Mouse (Mus musculus) intestine, embryonic 15.5 days (tissue): ENCODE data around the gene Lfng. TPM values are rescaled to one million over a fixed set of nuclear protein-coding genes. Genes with fewer than 3 reads are reported as not detected.

Experiments
- ATAC-seq: fragments of 200-750 bp; cut with Nextera tagmentation; 2 replicates; pipeline ENCODE4 v1.8.0; 2017; ENCODE audit warnings: moderate TSS enrichment, moderate library complexity
- H3K27ac ChIP-seq: fragments of 300-500 bp; sonication (generic); 2 replicates; pipeline ENCODE4 v1.5.1; 2015; ENCODE audit warnings: mild to moderate bottlenecking, inconsistent platforms
- H3K27me3 ChIP-seq: fragments of 300-500 bp; sonication (generic); replicated peaks from 2 replicates; pipeline ENCODE4 v1.6.1; 2015; ENCODE audit warnings: inconsistent platforms
- H3K36me3 ChIP-seq: fragments of 300-500 bp; sonication (generic); 2 replicates; pipeline ENCODE4 v1.6.1; 2015; ENCODE audit warnings: inconsistent platforms
- H3K4me1 ChIP-seq: fragments of 300-500 bp; sonication (generic); replicated peaks from 2 replicates; pipeline ENCODE4 v1.6.1; 2015; ENCODE audit warnings: inconsistent platforms
- H3K4me2 ChIP-seq: fragments of 300-500 bp; sonication (generic); replicated peaks from 2 replicates; pipeline ENCODE4 v1.6.1; 2015; ENCODE audit warnings: mild to moderate bottlenecking, inconsistent platforms
- H3K4me3 ChIP-seq: fragments of 300-500 bp; sonication (generic); replicated peaks from 2 replicates; pipeline ENCODE4 v1.5.1; 2015; ENCODE audit warnings: inconsistent platforms
- H3K9ac ChIP-seq: fragments of 300-500 bp; sonication (generic); 2 replicates; pipeline ENCODE4 v1.6.1; 2015; ENCODE audit warnings: inconsistent platforms
- H3K9me3 ChIP-seq: fragments of 300-500 bp; sonication (generic); 2 replicates; pipeline ENCODE4 v1.6.1; 2016; ENCODE audit warnings: inconsistent platforms
- WGBS: fragments of 180-500 bp; shearing (Covaris S2); methylation state at CpG from one replicate; pipeline ENCODE4 v1.1.7; 2015; 5-methylcytosine and 5-hydroxymethylcytosine counted together
- polyA plus RNA-seq: library from polyadenylated mRNA; unstranded; fragments of >200 nt; fragmentation: Nextera tagmentation; extraction: Ambion mirVana; gene quantifications from 2 replicates; pipeline ENCODE4 v1.2.1, GENCODE M21; 2015

Lfng gene
- polyA plus RNA-seq, 1 experiment from 2014 or later: 14.8 TPM

GRCm38 (mm10) chr5:140571201-140571600 is 35.9 kb upstream of the Lfng start:
- Histone ChIP-seq H3K9me3 (no peaks in the 10 kb centered on the region), H3K36me3 (no peaks in the 10 kb centered on the region), H3K4me2 (no peak overlapping the region), H3K9ac (no peak overlapping the region), H3K27me3 (no peaks in the 10 kb centered on the region), H3K4me1 (peaks cover 11% of the 10 kb centered on the region), H3K4me3 (no peak overlapping the region), H3K27ac (no peak overlapping the region)
- ATAC-seq: no peak
- WGBS: 71% methylated on average over 4 of the region's 4 CpGs

- ATAC-seq: no peak
- H3K4me3 ChIP-seq: no peak overlapping the region
- H3K9me3 ChIP-seq: no peaks in the 10 kb centered on the region
- H3K4me2 ChIP-seq: no peak overlapping the region
- H3K27ac ChIP-seq: no peak overlapping the region; the same call in 1 of the 2 replicates
- no peak overlapping the region for H3K9ac ChIP-seq
- H3K27me3 ChIP-seq: no peaks in the 10 kb centered on the region
- H3K4me1 ChIP-seq: peaks cover 9% of the 10 kb centered on the region
- WGBS: 66% methylated on average over 10 of the region's 10 CpGs
- H3K36me3 ChIP-seq: no peaks in the 10 kb centered on the region
Measured at GRCm38 (mm10) chr5:140571673-140572072, 35.4 kb upstream of the Lfng start.

GRCm38 (mm10) chr5:140572611-140573010 is 34.5 kb upstream of the Lfng start:
- Histone ChIP-seq H3K4me3 (no peak overlapping the region), H3K27ac (no peak overlapping the region), H3K9ac (no peak overlapping the region), H3K36me3 (no peaks in the 10 kb centered on the region), H3K9me3 (no peaks in the 10 kb centered on the region), H3K4me1 (peaks cover 5% of the 10 kb centered on the region), H3K27me3 (no peaks in the 10 kb centered on the region), H3K4me2 (no peak overlapping the region)
- 64% methylated on average over 6 of the region's 6 CpGs for whole genome bisulfite sequencing
- no peak for ATAC-seq

GRCm38 (mm10) chr5:140575381-140575866 is 31.7 kb upstream of the Lfng start:
- H3K9me3 ChIP-seq: no peaks in the 10 kb centered on the region
- H3K27ac ChIP-seq: no peak overlapping the region
- H3K36me3 ChIP-seq: no peaks in the 10 kb centered on the region
- H3K27me3 ChIP-seq: no peaks in the 10 kb centered on the region
- H3K4me1 ChIP-seq: peaks cover 7% of the 10 kb centered on the region; the same call in 1 of the 2 replicates
- no peak overlapping the region for H3K9ac ChIP-seq
- H3K4me2 ChIP-seq: no peak overlapping the region
- no peak overlapping the region for H3K4me3 ChIP-seq
- ATAC-seq: 0 out of 2 replicates have a peak, but pooled peaks have one; percentile 15
- WGBS: 45% methylated on average over 5 of the region's 5 CpGs

GRCm38 (mm10) chr5:140579221-140579620 is 27.9 kb upstream of the Lfng start:
- WGBS: 45% methylated on average over 9 of the region's 9 CpGs

GRCm38 (mm10) chr5:140579771-140580170 is 27.3 kb upstream of the Lfng start:
- ATAC-seq: no peak
- peaks cover 17% of the 10 kb centered on the region for H3K4me1 ChIP-seq
- H3K9ac ChIP-seq: no peak overlapping the region
- no peaks in the 10 kb centered on the region for H3K36me3 ChIP-seq
- no peak overlapping the region for H3K27ac ChIP-seq
- WGBS: 31% methylated on average over 6 of the region's 6 CpGs
- no peaks in the 10 kb centered on the region for H3K27me3 ChIP-seq
- H3K4me2 ChIP-seq: no peak overlapping the region
- H3K4me3 ChIP-seq: no peak overlapping the region
- no peaks in the 10 kb centered on the region for H3K9me3 ChIP-seq

More at GRCm38 (mm10) chr5:140579221-140579620, 27.9 kb upstream of the Lfng start:
- no peak overlapping the region for H3K4me3 ChIP-seq
- H3K27ac ChIP-seq: no peak overlapping the region
- H3K4me2 ChIP-seq: no peak overlapping the region
- peaks cover 17% of the 10 kb centered on the region for H3K4me1 ChIP-seq
- no peak overlapping the region for H3K9ac ChIP-seq
- ATAC-seq: no peak
- H3K36me3 ChIP-seq: no peaks in the 10 kb centered on the region
- H3K9me3 ChIP-seq: no peaks in the 10 kb centered on the region
- H3K27me3 ChIP-seq: no peaks in the 10 kb centered on the region

- peak; percentile 70 for ATAC-seq
- Histone ChIP-seq H3K9me3 (no peaks in the 10 kb centered on the region), H3K36me3 (no peaks in the 10 kb centered on the region), H3K27ac (no peak overlapping the region), H3K9ac (no peak overlapping the region), H3K27me3 (no peaks in the 10 kb centered on the region), H3K4me1 (peaks cover 17% of the 10 kb centered on the region), H3K4me2 (no peak overlapping the region), H3K4me3 (no peak overlapping the region)
- WGBS: 6% methylated on average over 5 of the region's 5 CpGs
Measured at GRCm38 (mm10) chr5:140581569-140581968, 25.6 kb upstream of the Lfng start.

- no peak overlapping the region for H3K4me3 ChIP-seq
- no peak for ATAC-seq
- H3K9me3 ChIP-seq: no peaks in the 10 kb centered on the region
- H3K27me3 ChIP-seq: no peaks in the 10 kb centered on the region
- no peaks in the 10 kb centered on the region for H3K36me3 ChIP-seq
- H3K9ac ChIP-seq: no peak overlapping the region
- no peak overlapping the region for H3K27ac ChIP-seq
- H3K4me2 ChIP-seq: no peak overlapping the region
- H3K4me1 ChIP-seq: peaks cover 17% of the 10 kb centered on the region
- 55% methylated on average over 8 of the region's 8 CpGs for WGBS
Measured at GRCm38 (mm10) chr5:140582995-140583731, 24.0 kb upstream of the Lfng start.

- peaks cover 17% of the 10 kb centered on the region for H3K4me1 ChIP-seq
- H3K4me2 ChIP-seq: no peak overlapping the region
- H3K4me3 ChIP-seq: no peak overlapping the region
- no peak overlapping the region for H3K9ac ChIP-seq
- H3K36me3 ChIP-seq: no peaks in the 10 kb centered on the region
- no peaks in the 10 kb centered on the region for H3K27me3 ChIP-seq
- 0 out of 2 replicates have a peak, but pooled peaks have one; percentile 32 for ATAC-seq
- 53% methylated on average over 6 of the region's 6 CpGs for WGBS
- no peaks in the 10 kb centered on the region for H3K9me3 ChIP-seq
- no peak overlapping the region for H3K27ac ChIP-seq
Measured at GRCm38 (mm10) chr5:140583732-140584368, 23.3 kb upstream of the Lfng start.

- Histone ChIP-seq H3K9me3 (no peaks in the 10 kb centered on the region), H3K27me3 (no peaks in the 10 kb centered on the region), H3K4me2 (no peak overlapping the region), H3K27ac (no peak overlapping the region), H3K9ac (no peak overlapping the region), H3K4me3 (no peak overlapping the region), H3K36me3 (no peaks in the 10 kb centered on the region), H3K4me1 (no peaks in the 10 kb centered on the region)
- 75% methylated on average over 16 of the region's 16 CpGs for WGBS
- no peak for ATAC-seq
Measured at GRCm38 (mm10) chr5:140589082-140589774, 17.9 kb upstream of the Lfng start.

- WGBS: 78% methylated on average over 5 of the region's 5 CpGs
- Histone ChIP-seq H3K27ac (no peak overlapping the region), H3K4me3 (no peak overlapping the region), H3K27me3 (no peaks in the 10 kb centered on the region), H3K9ac (no peak overlapping the region), H3K9me3 (no peaks in the 10 kb centered on the region), H3K4me1 (peaks cover 13% of the 10 kb centered on the region), H3K4me2 (no peak overlapping the region), H3K36me3 (no peaks in the 10 kb centered on the region)
- no peak for ATAC-seq
Measured at GRCm38 (mm10) chr5:140594846-140595245, 12.3 kb upstream of the Lfng start.

GRCm38 (mm10) chr5:140596426-140596825 is 10.7 kb upstream of the Lfng start:
- H3K9ac ChIP-seq: no peak overlapping the region

More at GRCm38 (mm10) chr5:140596426-140596825, 10.7 kb upstream of the Lfng start:
- H3K36me3 ChIP-seq: no peaks in the 10 kb centered on the region
- H3K27me3 ChIP-seq: no peaks in the 10 kb centered on the region
- peak; percentile 57 for ATAC-seq
- peaks cover 13% of the 10 kb centered on the region for H3K4me1 ChIP-seq
- H3K4me3 ChIP-seq: no peak overlapping the region
- no peaks in the 10 kb centered on the region for H3K9me3 ChIP-seq
- 44% methylated on average over 3 of the region's 3 CpGs for WGBS
- H3K4me2 ChIP-seq: peak overlapping the region; percentile 22; the same call in 1 of the 2 replicates
- peak overlapping the region; percentile 66 for H3K27ac ChIP-seq
